In genomic region chr11:77318478-77319118, GRCm38 (mm10) we compare ENCODE assay signal across 15 mouse cellular contexts.
"Had no signal": no experiment of that assay in that cellular context is flagged by ENCODE, and none has a peak within 500 bp of the region (broad histone marks: within the 10 kb centered on the region; RNA-seq: fewer than 3 reads in every experiment).

No protein-coding gene starts in this region.

- ATAC-seq: midbrain, embryonic 16.5 days had no signal

- H3K9ac ChIP-seq: lung, embryonic 15.5 days; midbrain, embryonic 12.5 days; neural tube, embryonic 13.5 days; neural tube, embryonic 15.5 days had no signal

- H3K36me3 ChIP-seq: lung, embryonic 15.5 days; midbrain, embryonic 10.5 days; midbrain, embryonic 12.5 days; neural tube, embryonic 13.5 days; neural tube, embryonic 15.5 days had no signal

- H3K4me3 ChIP-seq: lung, embryonic 15.5 days; midbrain, embryonic 10.5 days; midbrain, embryonic 12.5 days; myocyte; neural tube, embryonic 13.5 days; neural tube, embryonic 15.5 days had no signal

- H3K4me1 ChIP-seq: lung, embryonic 15.5 days; midbrain, embryonic 10.5 days; midbrain, embryonic 12.5 days had no signal

- DNase-seq: midbrain, embryonic 14.5 days; right cerebral cortex, adult 18-20 months; right cerebral cortex, postnatal 25 days; right cerebral cortex, postnatal 4 days; spleen, adult 18-20 months; thymus, adult 18-20 months; thymus, postnatal 25 days; thymus, postnatal 4 days had no signal

- H3K27ac ChIP-seq: lung, embryonic 15.5 days; midbrain, embryonic 10.5 days; midbrain, embryonic 12.5 days; neural tube, embryonic 13.5 days; neural tube, embryonic 15.5 days had no signal

- H3K4me2 ChIP-seq: lung, embryonic 15.5 days; midbrain, embryonic 12.5 days; neural tube, embryonic 13.5 days; neural tube, embryonic 15.5 days had no signal

- H3K27me3 ChIP-seq: lung, embryonic 15.5 days; midbrain, embryonic 12.5 days; neural tube, embryonic 13.5 days; neural tube, embryonic 15.5 days had no signal

- H3K9me3 ChIP-seq: lung, embryonic 15.5 days; midbrain, embryonic 10.5 days; midbrain, embryonic 12.5 days; neural tube, embryonic 13.5 days; neural tube, embryonic 15.5 days had no signal
